Mouse (Mus musculus) liver, embryonic 12.5 days (tissue): Measurements from ENCODE around the gene Cyp26b1. TPM values are rescaled to one million over a fixed set of nuclear protein-coding genes. Genes with fewer than 3 reads are reported as not detected.
A peak's percentile ranks its signal among the peaks of the same experiment; 100 is the strongest.

ENCODE experiments used
- ATAC-seq: fragments of 200-750 bp; cut with Nextera tagmentation; 2 replicates; pipeline ENCODE4 v1.8.0; 2017; ENCODE audit warnings: moderate number of reproducible peaks, mild to moderate bottlenecking, moderate library complexity
- H3K27ac ChIP-seq: fragments of 300-500 bp; sonication (generic); 2 replicates; pipeline ENCODE4 v1.5.1; 2016; ENCODE audit warnings: mild to moderate bottlenecking
- H3K27me3 ChIP-seq: fragments of 300-500 bp; sonication (generic); replicated peaks from 2 replicates; pipeline ENCODE4 v1.6.1; 2016; ENCODE audit warnings: mild to moderate bottlenecking, moderate library complexity
- H3K36me3 ChIP-seq: fragments of 300-500 bp; sonication (generic); 2 replicates; pipeline ENCODE4 v1.6.1; 2016; ENCODE audit warnings: mild to moderate bottlenecking, moderate library complexity
- H3K4me1 ChIP-seq: fragments of 300-500 bp; sonication (generic); 2 replicates; pipeline ENCODE4 v1.6.1; 2016
- H3K4me2 ChIP-seq: fragments of 300-500 bp; sonication (generic); 2 replicates; pipeline ENCODE4 v1.6.1; 2016; ENCODE audit warnings: mild to moderate bottlenecking, moderate library complexity
- H3K4me3 ChIP-seq: fragments of 300-500 bp; sonication (generic); 2 replicates; pipeline ENCODE4 v1.5.1; 2016; ENCODE audit warnings: mild to moderate bottlenecking, moderate library complexity
- H3K9ac ChIP-seq: fragments of 300-500 bp; sonication (generic); 2 replicates; pipeline ENCODE4 v1.6.1; 2016; ENCODE audit warnings: mild to moderate bottlenecking, moderate library complexity
- H3K9me3 ChIP-seq: fragments of 300-500 bp; sonication (generic); replicated peaks from 2 replicates; pipeline ENCODE4 v1.6.1; 2016; ENCODE audit warnings: mild to moderate bottlenecking, moderate library complexity
- WGBS: fragments of 180-500 bp; shearing (Covaris S2); methylation state at CpG from one replicate; pipeline ENCODE4 v1.1.7; 2016; ENCODE audit not compliant: insufficient replicate concordance; 5-methylcytosine and 5-hydroxymethylcytosine counted together
- polyA plus RNA-seq: library from polyadenylated mRNA; unstranded; fragments of >200 nt; fragmentation: Nextera tagmentation; extraction: Ambion mirVana; gene quantifications from 2 replicates; pipeline ENCODE4 v1.2.1, GENCODE M21; 2016

Cyp26b1 gene
- polyA plus RNA-seq, 1 experiment from 2014 or later: 0.25 TPM

DNA sequence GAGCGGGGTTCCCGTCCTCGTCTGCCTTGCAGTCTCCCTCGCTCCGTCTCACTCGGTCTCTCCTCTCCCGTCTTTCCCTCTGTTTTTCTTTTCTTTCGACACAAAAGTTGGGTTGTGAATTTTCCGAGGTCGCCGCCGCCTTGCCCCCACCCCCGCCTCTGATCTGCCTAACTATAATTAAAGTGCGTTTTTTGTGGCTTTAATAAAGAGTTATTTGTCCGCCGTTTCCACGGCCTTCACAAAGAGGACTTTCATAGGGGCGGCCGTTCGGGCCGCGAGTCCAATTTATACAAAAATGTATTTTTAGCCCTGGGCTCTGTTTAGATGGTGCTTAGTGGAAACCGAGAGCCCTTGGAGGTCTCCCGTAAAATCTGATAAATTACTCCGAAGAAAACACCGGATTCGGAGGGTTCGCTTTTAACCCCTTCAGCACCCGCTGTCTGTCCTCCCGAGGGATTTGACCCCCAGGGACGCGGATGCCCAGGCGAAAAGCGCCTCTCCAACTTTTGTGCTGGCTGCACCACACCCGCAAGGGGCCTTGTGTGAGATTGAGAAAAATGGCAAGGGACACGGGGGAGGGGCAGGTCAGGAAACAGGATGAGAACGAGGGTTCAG is 7.9 kb downstream of the Cyp26b1 start:
- no peak overlapping the region for H3K27ac ChIP-seq
- no peak overlapping the region for H3K9ac ChIP-seq
- no peak for ATAC-seq
- peaks cover 100% of the 10 kb centered on the region for H3K27me3 ChIP-seq
- peak overlapping the region; percentile 36 for H3K4me3 ChIP-seq
- no peaks in the 10 kb centered on the region for H3K36me3 ChIP-seq
- H3K9me3 ChIP-seq: no peaks in the 10 kb centered on the region
- under 1% methylated on average over 37 of the region's 37 CpGs for WGBS
- H3K4me1 ChIP-seq: peaks cover 51% of the 10 kb centered on the region
- H3K4me2 ChIP-seq: peak overlapping the region; percentile 61

- Histone ChIP-seq H3K4me1 (peaks cover 50% of the 10 kb centered on the region), H3K9ac (no peak overlapping the region; the same call in 1 of the 2 replicates), H3K4me3 (peak overlapping the region; percentile 36), H3K27ac (no peak overlapping the region), H3K36me3 (no peaks in the 10 kb centered on the region), H3K9me3 (no peaks in the 10 kb centered on the region), H3K27me3 (peaks cover 100% of the 10 kb centered on the region), H3K4me2 (peak overlapping the region; percentile 61)
- no peak for ATAC-seq
- WGBS: under 1% methylated on average over 66 of the region's 66 CpGs
These were observed 8.7 kb downstream of the Cyp26b1 start for GRCm38 (mm10) chr6:84584783-84585685.

- no peaks in the 10 kb centered on the region for H3K9me3 ChIP-seq
- no peak overlapping the region for H3K9ac ChIP-seq
- H3K27me3 ChIP-seq: peaks cover 99% of the 10 kb centered on the region
- H3K36me3 ChIP-seq: no peaks in the 10 kb centered on the region
- peaks cover 45% of the 10 kb centered on the region for H3K4me1 ChIP-seq
- no peak overlapping the region for H3K27ac ChIP-seq
- H3K4me3 ChIP-seq: peak overlapping the region; percentile 36
- peak overlapping the region; percentile 61 for H3K4me2 ChIP-seq
- 2% methylated on average over 46 of the region's 48 CpGs for WGBS
- no peak for ATAC-seq
These were observed 9.6 kb downstream of the Cyp26b1 start for GRCm38 (mm10) chr6:84583841-84584782.

GRCm38 (mm10) chr6:84583371-84583770 is 10.3 kb downstream of the Cyp26b1 start:
- peak; percentile 42; the same call in 1 of the 2 replicates for ATAC-seq
- H3K4me1 ChIP-seq: peaks cover 41% of the 10 kb centered on the region
- H3K4me2 ChIP-seq: peak overlapping the region; percentile 61
- peak overlapping the region; percentile 33 for H3K4me3 ChIP-seq
- H3K27ac ChIP-seq: no peak overlapping the region
- no peak overlapping the region for H3K9ac ChIP-seq
- H3K27me3 ChIP-seq: peaks cover 99% of the 10 kb centered on the region
- WGBS: 1% methylated on average over 26 of the region's 26 CpGs
- no peaks in the 10 kb centered on the region for H3K9me3 ChIP-seq
- H3K36me3 ChIP-seq: no peaks in the 10 kb centered on the region

DNA sequence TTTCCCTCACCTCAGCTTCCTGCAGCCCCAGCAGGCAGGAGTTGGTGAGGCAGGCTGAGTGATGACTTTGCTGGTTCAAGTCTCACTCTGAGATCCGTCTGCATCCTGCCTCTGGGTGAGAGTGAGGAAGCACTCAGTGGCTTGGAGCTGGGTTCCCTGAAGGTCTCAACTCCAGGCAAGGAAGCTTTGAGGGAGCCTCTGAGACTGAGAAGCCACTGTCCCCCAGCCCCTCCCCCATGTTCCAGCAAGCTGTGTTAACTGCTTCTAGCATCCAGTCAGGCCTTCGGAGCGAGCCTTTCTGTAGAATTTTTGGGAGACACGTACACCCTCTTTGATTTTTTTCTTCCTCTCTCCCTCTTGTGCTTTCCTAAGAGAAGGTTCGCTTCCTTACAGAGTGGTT is 10.9 kb downstream of the Cyp26b1 start:
- Histone ChIP-seq H3K9me3 (no peaks in the 10 kb centered on the region), H3K9ac (no peak overlapping the region), H3K4me2 (no peak overlapping the region; the same call in 1 of the 2 replicates), H3K4me3 (no peak overlapping the region), H3K36me3 (no peaks in the 10 kb centered on the region), H3K27ac (no peak overlapping the region), H3K4me1 (peaks cover 39% of the 10 kb centered on the region), H3K27me3 (peaks cover 99% of the 10 kb centered on the region)
- ATAC-seq: no peak
- WGBS: 15% methylated on average over 5 of the region's 5 CpGs

GRCm38 (mm10) chr6:84581833-84582445 is 11.8 kb downstream of the Cyp26b1 start:
- H3K9me3 ChIP-seq: no peaks in the 10 kb centered on the region
- H3K27me3 ChIP-seq: peaks cover 98% of the 10 kb centered on the region
- no peak for ATAC-seq
- H3K36me3 ChIP-seq: no peaks in the 10 kb centered on the region
- no peak overlapping the region for H3K27ac ChIP-seq
- 43% methylated on average over 9 of the region's 9 CpGs for WGBS
- no peak overlapping the region for H3K4me2 ChIP-seq
- H3K9ac ChIP-seq: no peak overlapping the region
- no peak overlapping the region for H3K4me3 ChIP-seq
- H3K4me1 ChIP-seq: peaks cover 31% of the 10 kb centered on the region

- Histone ChIP-seq H3K9ac (no peak overlapping the region), H3K27ac (no peak overlapping the region), H3K4me2 (no peak overlapping the region), H3K27me3 (peaks cover 91% of the 10 kb centered on the region), H3K9me3 (no peaks in the 10 kb centered on the region), H3K4me1 (peaks cover 26% of the 10 kb centered on the region), H3K36me3 (no peaks in the 10 kb centered on the region), H3K4me3 (no peak overlapping the region)
- ATAC-seq: no peak
- WGBS: 54% methylated on average over 6 of the region's 6 CpGs
These were observed 12.5 kb downstream of the Cyp26b1 start for GRCm38 (mm10) chr6:84580979-84581832.

DNA sequence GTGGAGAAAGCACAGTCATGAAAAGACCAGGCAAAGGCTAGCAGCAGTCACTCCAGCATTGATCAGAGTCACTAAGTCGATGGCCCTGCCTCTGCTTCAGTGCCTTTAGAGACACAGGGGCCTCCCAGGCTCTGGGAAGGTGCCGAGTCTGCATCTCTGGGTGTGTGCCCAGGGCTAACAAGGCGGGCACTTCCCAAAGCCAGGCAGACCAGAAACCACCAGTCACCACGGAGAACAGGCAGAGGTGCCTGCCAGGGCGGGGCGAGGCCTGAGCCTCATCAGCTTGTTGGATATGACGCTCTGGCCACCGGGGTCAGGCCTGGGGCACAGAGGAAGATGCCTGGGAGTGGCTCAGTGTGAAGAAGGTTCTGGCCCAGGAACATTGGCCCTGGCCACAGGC is 14.2 kb downstream of the Cyp26b1 start:
- peaks cover 11% of the 10 kb centered on the region for H3K4me1 ChIP-seq
- WGBS: 47% methylated on average over 8 of the region's 8 CpGs
- no peak for ATAC-seq
- no peak overlapping the region for H3K4me2 ChIP-seq
- no peaks in the 10 kb centered on the region for H3K9me3 ChIP-seq
- no peak overlapping the region for H3K27ac ChIP-seq
- no peak overlapping the region for H3K4me3 ChIP-seq
- H3K9ac ChIP-seq: no peak overlapping the region
- H3K36me3 ChIP-seq: no peaks in the 10 kb centered on the region
- H3K27me3 ChIP-seq: peaks cover 89% of the 10 kb centered on the region

- H3K9me3 ChIP-seq: no peaks in the 10 kb centered on the region
- peaks cover 88% of the 10 kb centered on the region for H3K27me3 ChIP-seq
- 0 out of 2 replicates have a peak, but pooled peaks cover 9% of the 10 kb centered on the region for H3K4me1 ChIP-seq
- WGBS: 3% methylated on average over 5 of the region's 5 CpGs
- no peak overlapping the region for H3K27ac ChIP-seq
- no peak overlapping the region for H3K9ac ChIP-seq
- no peak for ATAC-seq
- no peaks in the 10 kb centered on the region for H3K36me3 ChIP-seq
- no peak overlapping the region for H3K4me3 ChIP-seq
- no peak overlapping the region for H3K4me2 ChIP-seq
These were observed 14.8 kb downstream of the Cyp26b1 start for GRCm38 (mm10) chr6:84578928-84579327.

GRCm38 (mm10) chr6:84577898-84578297 is 15.8 kb downstream of the Cyp26b1 start:
- no peaks in the 10 kb centered on the region for H3K36me3 ChIP-seq
- 0 out of 2 replicates have a peak, but pooled peaks cover 5% of the 10 kb centered on the region for H3K4me1 ChIP-seq
- H3K4me3 ChIP-seq: no peak overlapping the region
- no peak overlapping the region for H3K9ac ChIP-seq
- no peaks in the 10 kb centered on the region for H3K9me3 ChIP-seq
- no peak overlapping the region for H3K27ac ChIP-seq
- peaks cover 88% of the 10 kb centered on the region for H3K27me3 ChIP-seq
- H3K4me2 ChIP-seq: no peak overlapping the region
- ATAC-seq: no peak
- 56% methylated on average over 4 of the region's 4 CpGs for WGBS
